Mouse (Mus musculus) liver, postnatal 0 days (tissue): ENCODE data around the gene Evi2a. TPM values are rescaled to one million over a fixed set of nuclear protein-coding genes. Genes with fewer than 3 reads are reported as not detected.

ENCODE experiments used
- ATAC-seq: fragments of 200-750 bp; cut with Nextera tagmentation; 2 replicates; pipeline ENCODE4 v1.8.0; 2017; ENCODE audit warnings: mild to moderate bottlenecking, moderate library complexity
- DNase-seq: peaks from one replicate; pipeline ENCODE4 v3.0.0-alpha.2; 2016
- H3K27ac ChIP-seq: fragments of 300-500 bp; sonication (generic); 2 replicates; pipeline ENCODE4 v1.5.1; 2014; ENCODE audit warnings: antibody characterized with exemption, moderate library complexity, mild to moderate bottlenecking, low read depth
- H3K27me3 ChIP-seq: fragments of 300-500 bp; sonication (generic); 2 replicates; pipeline ENCODE4 v1.6.1; 2014; ENCODE audit warnings: low read length, control low read depth, mixed read lengths; ENCODE audit not compliant: insufficient read depth
- H3K36me3 ChIP-seq: fragments of 300-500 bp; sonication (generic); replicated peaks from 2 replicates; pipeline ENCODE4 v1.6.1; 2014; ENCODE audit warnings: mild to moderate bottlenecking, control low read depth, low read length, moderate library complexity, mixed read lengths; ENCODE audit not compliant: insufficient read depth
- H3K4me1 ChIP-seq: fragments of 300-500 bp; sonication (generic); 2 replicates; pipeline ENCODE4 v1.6.1; 2014; ENCODE audit warnings: antibody characterized with exemption, mild to moderate bottlenecking, control low read depth; ENCODE audit not compliant: insufficient read depth
- H3K4me2 ChIP-seq: fragments of 300-500 bp; sonication (generic); 2 replicates; pipeline ENCODE4 v1.6.1; 2014; ENCODE audit warnings: low read depth, mild to moderate bottlenecking, low read length, moderate library complexity, mixed read lengths
- H3K4me3 ChIP-seq: fragments of 300-500 bp; sonication (generic); 2 replicates; pipeline ENCODE4 v1.5.1; 2014; ENCODE audit warnings: low read depth, low read length
- H3K9ac ChIP-seq: fragments of 300-500 bp; sonication (generic); replicated peaks from 2 replicates; pipeline ENCODE4 v1.6.1; 2014; ENCODE audit warnings: mild to moderate bottlenecking, moderate library complexity
- H3K9me3 ChIP-seq: fragments of 300-500 bp; sonication (generic); 2 replicates; pipeline ENCODE4 v1.6.1; 2016; ENCODE audit warnings: mild to moderate bottlenecking, control low read depth, low read length, mixed read lengths
- CTCF ChIP-seq: sonication (generic); IDR thresholded peaks from 2 replicates; pipeline ENCODE4 v1.5.1; 2016; ENCODE audit warnings: antibody characterized with exemption, low read depth
- EP300 ChIP-seq: IDR thresholded peaks from 2 replicates; pipeline ENCODE4 v1.6.1; 2016; ENCODE audit warnings: antibody characterized with exemption, low read depth, mild to moderate bottlenecking
- WGBS: fragments of 180-500 bp; shearing (Covaris S2); extraction: QIAGEN DNeasy Blood & Tissue Kit; methylation state at CpG from one replicate; pipeline ENCODE4 v1.1.7; 2014; ENCODE audit not compliant: insufficient replicate concordance; 5-methylcytosine and 5-hydroxymethylcytosine counted together
- polyA plus RNA-seq: library from polyadenylated mRNA; unstranded; fragments of >200 nt; fragmentation: Nextera tagmentation; extraction: Ambion mirVana; gene quantifications from 2 replicates; pipeline ENCODE4 v1.2.1, GENCODE M21; 2015

The Evi2a gene
- polyA plus RNA-seq, 1 experiment from 2014 or later, result 6.7 TPM

GRCm38 (mm10) chr11:79511970-79512369 is 18.4 kb downstream of the Evi2a start:
- Histone ChIP-seq H3K4me2 (no peak overlapping the region), H3K9ac (no peak overlapping the region), H3K27me3 (no peaks in the 10 kb centered on the region), H3K4me1 (no peaks in the 10 kb centered on the region), H3K36me3 (peaks cover 17% of the 10 kb centered on the region), H3K9me3 (no peaks in the 10 kb centered on the region), H3K4me3 (no peak overlapping the region), H3K27ac (no peak overlapping the region)
- ATAC-seq, result no peak
- no peak for TF ChIP-seq EP300
- TF ChIP-seq CTCF, result no peak
- 85% methylated on average over 3 of the region's 3 CpGs for WGBS
- no peak for DNase-seq

- 81% methylated on average over 7 of the region's 7 CpGs for WGBS
- Histone ChIP-seq H3K27me3 (no peaks in the 10 kb centered on the region), H3K36me3 (no peaks in the 10 kb centered on the region), H3K4me1 (no peaks in the 10 kb centered on the region), H3K4me2 (no peak overlapping the region), H3K9me3 (no peaks in the 10 kb centered on the region), H3K27ac (no peak overlapping the region), H3K9ac (no peak overlapping the region), H3K4me3 (no peak overlapping the region)
- no peak for ATAC-seq
- TF ChIP-seq EP300 (no peak), CTCF (no peak)
- no peak for DNase-seq
Observed at GRCm38 (mm10) chr11:79504506-79504905, 25.9 kb downstream of the Evi2a start.

GRCm38 (mm10) chr11:79503845-79504244 is 26.6 kb downstream of the Evi2a start, which contains the start of gene Omg:
TSS of gene Omg (minus strand) at chr11:79504084.
- no peak for TF ChIP-seq CTCF
- TF ChIP-seq EP300, result no peak
- Histone ChIP-seq H3K27me3 (no peaks in the 10 kb centered on the region), H3K4me2 (no peak within 1 kb of the TSS), H3K9me3 (no peaks in the 10 kb centered on the region), H3K4me1 (no peaks in the 10 kb centered on the region), H3K36me3 (no peaks in the 10 kb centered on the region), H3K27ac (no peak within 1 kb of the TSS), H3K9ac (no peak within 1 kb of the TSS), H3K4me3 (no peak within 1 kb of the TSS)
- ATAC-seq, result no peak
- WGBS, result 65% methylated on average over 8 of the region's 8 CpGs
- no peak for DNase-seq

- Histone ChIP-seq H3K4me3 (no peak overlapping the region), H3K4me1 (no peaks in the 10 kb centered on the region), H3K36me3 (no peaks in the 10 kb centered on the region), H3K9me3 (no peaks in the 10 kb centered on the region), H3K27me3 (no peaks in the 10 kb centered on the region), H3K4me2 (no peak overlapping the region), H3K27ac (no peak overlapping the region), H3K9ac (no peak overlapping the region)
- 65% methylated on average over 2 of the region's 2 CpGs for WGBS
- no peak for TF ChIP-seq EP300
- TF ChIP-seq CTCF, result no peak
- DNase-seq (no peak), ATAC-seq (no peak)
Observed at GRCm38 (mm10) chr11:79502917-79503316, 27.5 kb downstream of the Evi2a start.

- Histone ChIP-seq H3K27ac (no peak overlapping the region), H3K4me3 (no peak overlapping the region), H3K27me3 (no peaks in the 10 kb centered on the region), H3K9me3 (no peaks in the 10 kb centered on the region), H3K4me2 (no peak overlapping the region), H3K4me1 (no peaks in the 10 kb centered on the region), H3K36me3 (no peaks in the 10 kb centered on the region), H3K9ac (no peak overlapping the region)
- no peak for ATAC-seq
- 73% methylated on average over 10 of the region's 10 CpGs for WGBS
- DNase-seq, result no peak
- no peak for TF ChIP-seq CTCF
- no peak for TF ChIP-seq EP300
Observed at GRCm38 (mm10) chr11:79494976-79495800, 35.2 kb downstream of the Evi2a start.

- Histone ChIP-seq H3K9me3 (no peaks in the 10 kb centered on the region), H3K27ac (no peak overlapping the region), H3K4me2 (no peak overlapping the region), H3K36me3 (0 out of 2 replicates have a peak, but pooled peaks cover 2% of the 10 kb centered on the region), H3K4me1 (0 out of 2 replicates have a peak, but pooled peaks cover 3% of the 10 kb centered on the region), H3K27me3 (no peaks in the 10 kb centered on the region), H3K9ac (no peak overlapping the region), H3K4me3 (no peak overlapping the region)
- TF ChIP-seq CTCF (no peak), EP300 (no peak)
- no peak for DNase-seq
- ATAC-seq, result no peak
Observed at GRCm38 (mm10) chr11:79484721-79485120, 45.7 kb downstream of the Evi2a start.
